Mouse (Mus musculus) small intestine, adult 2 months (tissue): ENCODE measurements around the gene Fhod1.

Source experiments
- CTCF ChIP-seq: fragments of 200-500 bp; IDR thresholded peaks from 2 replicates; pipeline ENCODE4 v1.5.1; 2012; ENCODE audit warnings: low read depth, mild to moderate bottlenecking, control low read depth, inconsistent platforms, low read length, moderate library complexity, mixed read lengths; ENCODE audit not compliant: insufficient replicate concordance, insufficient read length; ENCODE audit errors: extremely low read depth
- POLR2A ChIP-seq: fragments of 200-500 bp; IDR thresholded peaks from 2 replicates; pipeline ENCODE4 v1.6.1; 2012; ENCODE audit warnings: low read depth, mild to moderate bottlenecking, control low read depth, inconsistent platforms, low read length, moderate library complexity

GRCm38 (mm10) chr8:105307670-105308069 is 40.1 kb downstream of the Fhod1 start:
- TF ChIP-seq CTCF: no peak
- no peak for TF ChIP-seq POLR2A
